Mouse (Mus musculus) midbrain, embryonic 14.5 days (tissue): Measurements from ENCODE around the gene Vstm2l. TPM values are rescaled to one million over a fixed set of nuclear protein-coding genes. Genes with fewer than 3 reads are reported as not detected.

Experiments
- ATAC-seq: fragments of 200-750 bp; cut with Nextera tagmentation; 2 replicates; pipeline ENCODE4 v1.8.0; 2017; ENCODE audit warnings: moderate number of reproducible peaks, moderate library complexity; ENCODE audit not compliant: low FRiP score, low TSS enrichment
- DNase-seq: peaks from one replicate; pipeline ENCODE4 v3.0.0-alpha.2; 2015
- H3K27ac ChIP-seq: fragments of 300-500 bp; sonication (generic); replicated peaks from 2 replicates; pipeline ENCODE4 v1.5.1; 2014; ENCODE audit warnings: mild to moderate bottlenecking, low read depth, low read length, moderate library complexity
- H3K27me3 ChIP-seq: fragments of 300-500 bp; sonication (generic); 2 replicates; pipeline ENCODE4 v1.6.1; 2014; ENCODE audit warnings: low read length, control low read depth, mixed read lengths; ENCODE audit not compliant: control insufficient read depth, insufficient read depth
- H3K36me3 ChIP-seq: fragments of 300-500 bp; sonication (generic); 2 replicates; pipeline ENCODE4 v1.6.1; 2014; ENCODE audit warnings: low read length, control low read depth; ENCODE audit not compliant: control insufficient read depth, insufficient read depth
- H3K4me1 ChIP-seq: fragments of 300-500 bp; sonication (generic); 2 replicates; pipeline ENCODE4 v1.6.1; 2014; ENCODE audit warnings: mild to moderate bottlenecking, antibody characterized with exemption, low read length, control low read depth; ENCODE audit not compliant: control insufficient read depth, insufficient read depth
- H3K4me2 ChIP-seq: fragments of 300-500 bp; sonication (generic); 2 replicates; pipeline ENCODE4 v1.6.1; 2014; ENCODE audit warnings: mild to moderate bottlenecking, low read length, moderate library complexity
- H3K4me3 ChIP-seq: fragments of 300-500 bp; sonication (generic); replicated peaks from 2 replicates; pipeline ENCODE4 v1.5.1; 2014; ENCODE audit warnings: low read depth, low read length
- H3K9ac ChIP-seq: fragments of 300-500 bp; sonication (generic); replicated peaks from 2 replicates; pipeline ENCODE4 v1.6.1; 2014; ENCODE audit warnings: mild to moderate bottlenecking, low read length, moderate library complexity
- H3K9me3 ChIP-seq: fragments of 300-500 bp; sonication (generic); 2 replicates; pipeline ENCODE4 v1.6.1; 2016; ENCODE audit warnings: low read length, control low read depth, mixed read lengths; ENCODE audit not compliant: control insufficient read depth
- WGBS: fragments of 180-500 bp; shearing (Covaris S2); extraction: QIAGEN DNeasy Blood & Tissue Kit; methylation state at CpG from one replicate; pipeline ENCODE4 v1.1.7; 2014; 5-methylcytosine and 5-hydroxymethylcytosine counted together
- polyA plus RNA-seq: library from polyadenylated mRNA; unstranded; fragments of >200 nt; fragmentation: Nextera tagmentation; extraction: Ambion mirVana; gene quantifications from 2 replicates; pipeline ENCODE4 v1.2.1, GENCODE M21; 2014

Vstm2l gene
- polyA plus RNA-seq, 1 experiment from 2014 or later = 38.5 TPM

GRCm38 (mm10) chr2:157923406-157923805 lies 9.0 kb downstream of the Vstm2l start:
- peak overlapping the region; percentile 60 for H3K27ac ChIP-seq
- no peak for ATAC-seq
- H3K9me3 ChIP-seq = no peaks in the 10 kb centered on the region
- DNase-seq = peak; percentile 53
- H3K27me3 ChIP-seq = no peaks in the 10 kb centered on the region
- H3K4me1 ChIP-seq = peaks cover 61% of the 10 kb centered on the region
- H3K4me2 ChIP-seq = peak overlapping the region; percentile 14
- no peak overlapping the region for H3K4me3 ChIP-seq
- H3K9ac ChIP-seq = no peak overlapping the region; the same call in 1 of the 2 replicates
- WGBS = 8% methylated on average over 7 of the region's 7 CpGs
- no peaks in the 10 kb centered on the region for H3K36me3 ChIP-seq

GRCm38 (mm10) chr2:157924504-157924903 lies 10.1 kb downstream of the Vstm2l start:
- Histone ChIP-seq H3K4me2 (no peak overlapping the region), H3K9ac (no peak overlapping the region), H3K9me3 (no peaks in the 10 kb centered on the region), H3K4me1 (peaks cover 59% of the 10 kb centered on the region), H3K36me3 (no peaks in the 10 kb centered on the region), H3K27ac (no peak overlapping the region), H3K27me3 (no peaks in the 10 kb centered on the region), H3K4me3 (no peak overlapping the region)
- no peak for DNase-seq
- 73% methylated on average over 5 of the region's 5 CpGs for WGBS
- no peak for ATAC-seq

GRCm38 (mm10) chr2:157926502-157926901 lies 12.0 kb downstream of the Vstm2l start:
- WGBS = 31% methylated on average over 7 of the region's 7 CpGs
- Histone ChIP-seq H3K36me3 (no peaks in the 10 kb centered on the region), H3K9ac (peak overlapping the region; percentile 17; the same call in 1 of the 2 replicates), H3K4me2 (no peak overlapping the region), H3K4me3 (no peak overlapping the region), H3K27ac (peak overlapping the region; percentile 70), H3K27me3 (no peaks in the 10 kb centered on the region), H3K9me3 (no peaks in the 10 kb centered on the region), H3K4me1 (peaks cover 52% of the 10 kb centered on the region)
- DNase-seq = peak; percentile 51
- no peak for ATAC-seq

- H3K27me3 ChIP-seq = no peaks in the 10 kb centered on the region
- DNase-seq = no peak
- no peaks in the 10 kb centered on the region for H3K9me3 ChIP-seq
- peaks cover 47% of the 10 kb centered on the region for H3K4me1 ChIP-seq
- no peaks in the 10 kb centered on the region for H3K36me3 ChIP-seq
- no peak for ATAC-seq
- H3K27ac ChIP-seq = peak overlapping the region; percentile 70
- WGBS = 60% methylated on average over 3 of the region's 3 CpGs
- H3K4me3 ChIP-seq = no peak overlapping the region
- H3K9ac ChIP-seq = peak overlapping the region; percentile 17
- no peak overlapping the region for H3K4me2 ChIP-seq
These were observed 12.5 kb downstream of the Vstm2l start for GRCm38 (mm10) chr2:157926927-157927326.

- DNase-seq (peak; percentile 56), ATAC-seq (no peak)
- 36% methylated on average over 20 of the region's 20 CpGs for WGBS
- Histone ChIP-seq H3K36me3 (no peaks in the 10 kb centered on the region), H3K9me3 (no peaks in the 10 kb centered on the region), H3K4me1 (peaks cover 44% of the 10 kb centered on the region), H3K27ac (peak overlapping the region; percentile 70), H3K9ac (peak overlapping the region; percentile 17; the same call in 1 of the 2 replicates), H3K27me3 (no peaks in the 10 kb centered on the region), H3K4me2 (peak overlapping the region; percentile 25; the same call in 1 of the 2 replicates), H3K4me3 (no peak overlapping the region)
These were observed 12.9 kb downstream of the Vstm2l start for GRCm38 (mm10) chr2:157927397-157927796.

- H3K9me3 ChIP-seq = no peaks in the 10 kb centered on the region
- no peaks in the 10 kb centered on the region for H3K36me3 ChIP-seq
- no peaks in the 10 kb centered on the region for H3K27me3 ChIP-seq
- peak overlapping the region; percentile 17; the same call in 1 of the 2 replicates for H3K9ac ChIP-seq
- no peak for DNase-seq
- 0 out of 2 replicates have a peak overlapping the region, but pooled peaks have one; percentile 25 for H3K4me2 ChIP-seq
- peak overlapping the region; percentile 70 for H3K27ac ChIP-seq
- H3K4me3 ChIP-seq = no peak overlapping the region
- 8% methylated on average over 2 of the region's 2 CpGs for WGBS
- peaks cover 43% of the 10 kb centered on the region for H3K4me1 ChIP-seq
- peak; percentile 32; the same call in 1 of the 2 replicates for ATAC-seq
These were observed 13.4 kb downstream of the Vstm2l start for GRCm38 (mm10) chr2:157927815-157928214.

- Histone ChIP-seq H3K27ac (no peak overlapping the region), H3K9me3 (no peaks in the 10 kb centered on the region), H3K4me1 (peaks cover 28% of the 10 kb centered on the region), H3K9ac (no peak overlapping the region), H3K4me3 (no peak overlapping the region), H3K27me3 (no peaks in the 10 kb centered on the region), H3K4me2 (no peak overlapping the region), H3K36me3 (peaks cover 23% of the 10 kb centered on the region)
- DNase-seq = no peak
- ATAC-seq = no peak
- 80% methylated on average over 4 of the region's 4 CpGs for WGBS
These were observed 18.2 kb downstream of the Vstm2l start for GRCm38 (mm10) chr2:157932655-157933054.

GRCm38 (mm10) chr2:157935444-157936171 lies 21.2 kb downstream of the Vstm2l start:
- DNase-seq (no peak), ATAC-seq (no peak)
- Histone ChIP-seq H3K36me3 (peaks cover 38% of the 10 kb centered on the region), H3K27me3 (0 out of 2 replicates have a peak, but pooled peaks cover 2% of the 10 kb centered on the region), H3K4me2 (no peak overlapping the region), H3K9me3 (no peaks in the 10 kb centered on the region), H3K27ac (no peak overlapping the region), H3K9ac (no peak overlapping the region), H3K4me1 (peaks cover 22% of the 10 kb centered on the region), H3K4me3 (no peak overlapping the region)
- WGBS = 79% methylated on average over 11 of the region's 11 CpGs

GRCm38 (mm10) chr2:157936676-157937075 lies 22.2 kb downstream of the Vstm2l start:
- Histone ChIP-seq H3K36me3 (peaks cover 42% of the 10 kb centered on the region), H3K4me2 (no peak overlapping the region), H3K4me3 (no peak overlapping the region), H3K27ac (no peak overlapping the region), H3K9ac (no peak overlapping the region), H3K27me3 (0 out of 2 replicates have a peak, but pooled peaks cover 3% of the 10 kb centered on the region), H3K4me1 (peaks cover 30% of the 10 kb centered on the region), H3K9me3 (no peaks in the 10 kb centered on the region)
- DNase-seq = no peak
- WGBS = 84% methylated on average over 4 of the region's 4 CpGs
- no peak for ATAC-seq
